Comparison of ENCODE assay signal across 25 mouse cellular contexts in the genomic region with DNA sequence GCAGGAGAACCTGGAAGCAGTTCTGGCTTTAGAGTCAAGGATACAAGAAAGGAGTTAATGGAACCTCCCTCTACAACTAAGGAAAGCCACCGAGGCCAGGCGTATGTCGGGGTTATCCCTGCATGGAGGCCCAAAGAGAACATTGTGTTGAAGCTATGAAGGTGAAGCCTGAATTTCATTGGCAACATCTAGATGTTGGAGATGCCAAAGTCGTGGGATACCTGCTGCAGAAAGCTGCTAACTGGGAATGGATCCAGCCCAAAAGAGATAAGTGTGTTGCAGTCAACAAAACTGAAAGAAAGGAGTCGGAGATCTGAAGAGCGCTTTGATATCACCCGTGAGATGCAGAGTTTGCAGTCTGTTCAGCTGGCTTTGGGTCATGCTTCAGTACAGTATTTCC.
DNase-seq lines count a peak whose midpoint lies in the region; ATAC-seq and TF ChIP-seq lines count a peak whose summit lies in the region.
"Had no signal": no experiment of that assay in that cellular context is flagged by ENCODE, and none has a peak within 500 bp of the region (broad histone marks: within the 10 kb centered on the region; RNA-seq: fewer than 3 reads in every experiment).

No protein-coding gene starts in this region.

- no peak overlapping the region for H3K4me3 ChIP-seq in cerebellum, adult 2 months (replicated peaks; ENCODE audit: insufficient read depth, low read depth, low read length)
- no peak overlapping the region for H3K4me3 ChIP-seq in intestine, embryonic 15.5 days (replicated peaks)
- H3K4me3 ChIP-seq: limb, embryonic 12.5 days; liver, embryonic 15.5 days had no signal

- peak overlapping the region; percentile 6; the same call in 1 of the 2 replicates for H3K27ac ChIP-seq in cerebellum, adult 2 months (ENCODE audit: insufficient read depth, low read length)
- no peak overlapping the region for H3K27ac ChIP-seq in intestine, embryonic 15.5 days
- H3K27ac ChIP-seq: kidney, postnatal 0 days; limb, embryonic 12.5 days; liver, embryonic 15.5 days; stomach, postnatal 0 days had no signal

- no peak for TF ChIP-seq CTCF in cerebellum, adult 2 months (IDR thresholded peaks at IDR 0.05; ENCODE audit: borderline replicate concordance, insufficient read depth, low read depth, low read length)

- TF ChIP-seq POLR2A in cerebellum, adult 2 months (IDR thresholded peaks at IDR 0.05; ENCODE audit: borderline replicate concordance, insufficient read depth, low read length) = no peak

- peaks cover 70% of the 10 kb centered on the region for H3K4me1 ChIP-seq in cerebellum, adult 2 months (ENCODE audit: control insufficient read depth, insufficient read depth, low read length)
- H3K4me1 ChIP-seq in intestine, embryonic 15.5 days (replicated peaks) = no peaks in the 10 kb centered on the region
- H3K4me1 ChIP-seq: limb, embryonic 12.5 days; liver, embryonic 15.5 days had no signal

- H3K9ac ChIP-seq in intestine, embryonic 15.5 days = no peak overlapping the region
- H3K9ac ChIP-seq: limb, embryonic 12.5 days; liver, embryonic 15.5 days; lung, embryonic 14.5 days had no signal

- intact Hi-C loops in heart, postnatal 36 days (cut with DNase I) = no loop called here

- H3K9me3 ChIP-seq in intestine, embryonic 15.5 days = no peaks in the 10 kb centered on the region
- H3K9me3 ChIP-seq: limb, embryonic 12.5 days; liver, embryonic 15.5 days had no signal

- H3K36me3 ChIP-seq in intestine, embryonic 15.5 days = no peaks in the 10 kb centered on the region
- H3K36me3 ChIP-seq: limb, embryonic 12.5 days; liver, embryonic 15.5 days had no signal

- 10% methylated on average over 7 of the region's 7 CpGs for WGBS in cerebellum, adult 2 months
- 86% methylated on average over 7 of the region's 7 CpGs for WGBS in intestine, embryonic 15.5 days

- no peak for ATAC-seq in intestine, embryonic 15.5 days
- ATAC-seq: CD4-positive, CD25-positive, alpha-beta regulatory T cell, adult 4 months; forebrain, embryonic 14.5 days; hindbrain, embryonic 16.5 days; midbrain, embryonic 16.5 days had no signal

- no peak overlapping the region for H3K4me2 ChIP-seq in intestine, embryonic 15.5 days (replicated peaks)
- H3K4me2 ChIP-seq: limb, embryonic 12.5 days; liver, embryonic 15.5 days; lung, embryonic 14.5 days; midbrain, embryonic 11.5 days had no signal

- H3K27me3 ChIP-seq in cerebellum, adult 2 months (ENCODE audit: control insufficient read depth, insufficient read depth, low read length) = no peaks in the 10 kb centered on the region
- H3K27me3 ChIP-seq in intestine, embryonic 15.5 days (replicated peaks) = no peaks in the 10 kb centered on the region
- H3K27me3 ChIP-seq: limb, embryonic 12.5 days; liver, embryonic 15.5 days had no signal

- DNase-seq in heart, adult 11 months = peak; percentile 75
- DNase-seq in heart, postnatal 36 days = no peak
- DNase-seq in cerebellum, adult 2 months = peak in 1 of 2 experiments; percentile 86
- DNase-seq in cerebellum, postnatal 10 days = peak; percentile 62 to 73
- no peak for DNase-seq in kidney, adult 11 months
- no peak for DNase-seq in adrenal gland, postnatal 36 days
- DNase-seq: adrenal gland, postnatal 25 days; heart, postnatal 14 days; kidney, adult 8-10 months; kidney, postnatal 4 days; lung, embryonic 14.5 days; lung, postnatal 14 days; right cerebral cortex, adult 18-20 months; thymus, adult 2 months; thymus, postnatal 36 days had no signal

Comparison
In these comparisons a context has a peak if more than half of its experiments do, and no peak if none do; other contexts are left out.
1. DNase-seq: peak in heart, adult 11 months (single experiment) and cerebellum, postnatal 10 days (2 of 2); none in heart, postnatal 36 days (0 of 2), kidney, adult 11 months (single experiment) and adrenal gland, postnatal 36 days (0 of 2).